Mouse (Mus musculus): ENCODE measurements at regions not wholly inside any gene's neighbourhood (a gene's known extent, or its start where the extent isn't known, plus 50 kb on each side); places are given as distances from the start of the nearest gene placed in this dataset.

DNA sequence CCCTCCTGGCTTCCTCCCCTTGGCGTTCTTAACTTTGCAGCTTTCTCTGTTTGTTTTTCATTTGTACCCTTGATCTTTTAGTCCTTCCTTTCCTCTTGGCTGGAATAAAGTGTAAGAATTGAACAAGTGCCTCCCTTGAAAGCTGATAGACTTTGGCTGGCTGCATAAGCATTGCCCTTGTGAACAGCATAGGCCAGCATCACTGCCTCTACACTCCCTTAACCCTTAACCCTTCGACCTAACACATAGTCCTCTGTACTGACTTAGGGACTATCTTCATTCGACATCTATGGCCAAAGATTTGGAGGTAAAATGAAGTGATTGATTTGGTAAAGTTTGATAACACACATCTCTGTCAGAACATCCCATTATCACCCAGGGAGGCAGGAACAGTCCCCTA lies 163.5 kb upstream of the Tbx18 start:
- no peaks in the 10 kb centered on the region for H3K36me3 ChIP-seq (ENCODE audit: insufficient read depth)
- DNase-seq, result no peak
- no peaks in the 10 kb centered on the region for H3K4me1 ChIP-seq (ENCODE audit: insufficient read depth)
- no peak overlapping the region for H3K27ac ChIP-seq (ENCODE audit: low read depth, low read length)
- ATAC-seq, result no peak
- H3K4me2 ChIP-seq (ENCODE audit: low read depth), result no peak overlapping the region
- H3K9me3 ChIP-seq (ENCODE audit: low read length), result no peaks in the 10 kb centered on the region
- H3K9ac ChIP-seq, result no peak overlapping the region
- H3K4me3 ChIP-seq (ENCODE audit: low read depth, low read length), result no peak overlapping the region
- no peaks in the 10 kb centered on the region for H3K27me3 ChIP-seq (ENCODE audit: insufficient read depth, low read length)
- no peak for TF ChIP-seq CTCF (IDR thresholded peaks at IDR 0.05; ENCODE audit: low read depth)
- whole genome bisulfite sequencing, result 40% methylated on average over 3 of the region's 3 CpGs

DNA sequence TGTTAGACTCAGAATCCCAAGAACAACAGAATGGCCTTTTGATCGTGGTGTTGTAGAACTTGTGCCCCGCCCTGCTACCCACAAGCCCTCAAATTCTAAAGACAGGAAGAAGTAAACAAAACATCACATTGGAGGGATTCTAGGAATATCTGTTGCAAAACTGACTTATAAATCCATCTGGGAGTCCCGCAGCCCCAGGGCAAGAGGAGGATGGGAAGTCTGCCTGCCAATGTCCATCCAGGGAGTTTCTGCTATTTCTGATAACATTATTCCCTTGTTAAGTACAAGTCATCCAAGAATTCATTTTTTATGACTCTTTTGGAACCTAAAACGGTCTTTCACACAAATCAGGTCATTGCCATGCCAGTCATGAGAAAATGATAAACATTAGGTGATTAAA lies 164.5 kb upstream of the Tbx18 start:
- DNase-seq (no peak), ATAC-seq (no peak)
- no peak for TF ChIP-seq CTCF (IDR thresholded peaks at IDR 0.05; ENCODE audit: low read depth)
- Histone ChIP-seq H3K36me3 (ENCODE audit: insufficient read depth) (no peaks in the 10 kb centered on the region), H3K27ac (ENCODE audit: low read depth, low read length) (no peak overlapping the region), H3K9me3 (ENCODE audit: low read length) (no peaks in the 10 kb centered on the region), H3K4me2 (ENCODE audit: low read depth) (no peak overlapping the region), H3K4me1 (ENCODE audit: insufficient read depth) (no peaks in the 10 kb centered on the region), H3K27me3 (ENCODE audit: insufficient read depth, low read length) (no peaks in the 10 kb centered on the region), H3K4me3 (ENCODE audit: low read depth, low read length) (no peak overlapping the region), H3K9ac (no peak overlapping the region)
- WGBS, result 80% methylated on average over 4 of the region's 4 CpGs

DNA sequence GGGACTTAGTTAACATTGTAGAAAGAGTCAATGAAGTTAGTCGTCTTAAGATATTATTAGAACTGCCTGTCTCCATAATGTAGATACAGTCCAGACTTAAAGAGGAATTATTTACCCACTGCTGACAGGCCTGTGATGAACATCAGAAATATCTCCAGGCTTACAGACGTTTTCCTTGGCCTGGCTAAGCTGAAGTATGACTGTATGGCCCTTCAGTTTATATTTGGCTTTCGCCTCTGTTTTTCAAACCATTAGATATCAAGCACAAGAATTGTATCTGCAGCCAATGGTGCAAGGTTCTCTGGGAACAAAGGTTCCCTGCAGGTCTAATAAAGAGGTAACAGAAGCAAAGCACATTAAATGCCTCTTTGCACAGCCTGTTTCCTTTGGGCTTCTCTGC lies 166.3 kb upstream of the Tbx18 start:
- H3K9ac ChIP-seq, result no peak overlapping the region
- DNase-seq (no peak), ATAC-seq (no peak)
- no peak overlapping the region for H3K4me2 ChIP-seq (ENCODE audit: low read depth)
- WGBS, result 71% methylated on average over 3 of the region's 3 CpGs
- H3K36me3 ChIP-seq (ENCODE audit: insufficient read depth), result no peaks in the 10 kb centered on the region
- TF ChIP-seq CTCF (IDR thresholded peaks at IDR 0.05; ENCODE audit: low read depth), result no peak
- H3K4me3 ChIP-seq (ENCODE audit: low read depth, low read length), result no peak overlapping the region
- no peak overlapping the region for H3K27ac ChIP-seq (ENCODE audit: low read depth, low read length)
- no peaks in the 10 kb centered on the region for H3K4me1 ChIP-seq (ENCODE audit: insufficient read depth)
- no peaks in the 10 kb centered on the region for H3K27me3 ChIP-seq (ENCODE audit: insufficient read depth, low read length)
- H3K9me3 ChIP-seq (ENCODE audit: low read length), result no peaks in the 10 kb centered on the region

DNA sequence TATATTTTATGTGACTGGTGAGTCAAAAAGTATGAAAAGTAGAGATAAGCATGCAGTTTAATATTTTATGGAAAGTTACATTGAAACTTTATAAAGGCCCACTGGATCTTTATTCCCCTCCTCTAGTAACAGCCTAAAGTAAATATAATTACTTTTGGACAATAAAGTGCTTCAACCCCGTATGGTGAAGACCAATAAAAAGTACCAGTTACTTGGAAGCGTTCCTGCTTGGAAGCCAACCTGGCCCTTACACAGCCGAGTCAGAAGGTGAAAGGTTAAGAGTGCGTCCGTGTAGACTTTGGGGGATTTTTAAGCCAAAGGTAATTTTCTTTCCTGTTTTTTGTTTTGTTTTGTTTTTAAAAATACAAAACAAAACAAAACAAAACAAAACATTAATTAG lies 168.3 kb upstream of the Tbx18 start:
- Histone ChIP-seq H3K4me1 (ENCODE audit: insufficient read depth) (no peaks in the 10 kb centered on the region), H3K36me3 (ENCODE audit: insufficient read depth) (no peaks in the 10 kb centered on the region), H3K4me2 (ENCODE audit: low read depth) (no peak overlapping the region), H3K4me3 (ENCODE audit: low read depth, low read length) (no peak overlapping the region), H3K9ac (no peak overlapping the region), H3K27me3 (ENCODE audit: insufficient read depth, low read length) (no peaks in the 10 kb centered on the region), H3K27ac (ENCODE audit: low read depth, low read length) (no peak overlapping the region), H3K9me3 (ENCODE audit: low read length) (no peaks in the 10 kb centered on the region)
- 63% methylated on average over 5 of the region's 5 CpGs for WGBS
- ATAC-seq (no peak), DNase-seq (no peak)
- no peak for TF ChIP-seq CTCF (IDR thresholded peaks at IDR 0.05; ENCODE audit: low read depth)

DNA sequence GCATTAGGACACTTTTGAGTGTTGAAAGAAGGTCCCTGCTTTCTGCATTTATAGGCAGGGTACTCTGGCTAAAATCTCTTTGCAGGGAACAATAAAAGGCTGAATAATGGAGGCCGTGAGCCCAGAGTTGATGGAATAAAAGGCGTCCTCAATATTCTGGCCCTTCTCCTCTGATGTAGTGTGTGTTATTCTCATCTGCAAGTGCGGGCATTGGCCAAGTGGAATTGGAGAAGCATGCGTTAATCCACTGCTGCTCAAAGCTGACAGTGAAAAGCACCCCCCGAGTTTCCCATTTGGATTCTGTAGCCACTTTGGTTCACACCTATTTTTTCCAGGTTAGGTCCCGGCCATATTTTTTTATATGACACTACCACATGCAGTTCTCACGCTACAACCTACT lies 168.7 kb upstream of the Tbx18 start:
- WGBS, result 45% methylated on average over 7 of the region's 7 CpGs
- Histone ChIP-seq H3K9ac (no peak overlapping the region), H3K27ac (ENCODE audit: low read depth, low read length) (no peak overlapping the region), H3K4me1 (ENCODE audit: insufficient read depth) (no peaks in the 10 kb centered on the region), H3K9me3 (ENCODE audit: low read length) (no peaks in the 10 kb centered on the region), H3K36me3 (ENCODE audit: insufficient read depth) (no peaks in the 10 kb centered on the region), H3K27me3 (ENCODE audit: insufficient read depth, low read length) (no peaks in the 10 kb centered on the region), H3K4me2 (ENCODE audit: low read depth) (no peak overlapping the region), H3K4me3 (ENCODE audit: low read depth, low read length) (no peak overlapping the region)
- DNase-seq, result no peak
- no peak for TF ChIP-seq CTCF (IDR thresholded peaks at IDR 0.05; ENCODE audit: low read depth)
- ATAC-seq, result no peak

DNA sequence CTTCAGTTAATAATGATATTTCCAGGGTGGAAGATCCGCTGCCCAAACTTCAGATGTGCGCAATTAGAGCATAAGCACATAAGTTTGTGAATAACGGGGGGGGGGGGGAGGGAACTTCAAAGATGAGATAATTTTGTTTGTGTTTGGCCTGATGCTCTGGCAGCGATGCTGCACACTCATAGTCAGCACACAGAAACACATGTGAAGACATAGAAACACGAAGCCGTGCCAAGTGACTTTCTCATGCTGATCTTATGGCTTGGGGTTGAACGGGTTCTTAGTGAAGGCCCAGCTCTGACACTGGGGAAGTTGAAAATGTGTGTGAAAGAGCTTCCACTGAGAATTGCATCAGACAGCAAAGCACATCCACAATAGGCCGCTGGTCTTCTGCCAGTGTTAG lies 190.2 kb upstream of the Tbx18 start:
- Histone ChIP-seq H3K4me3 (ENCODE audit: low read depth, low read length) (no peak overlapping the region), H3K27me3 (ENCODE audit: insufficient read depth, low read length) (no peaks in the 10 kb centered on the region), H3K4me1 (ENCODE audit: insufficient read depth) (no peaks in the 10 kb centered on the region), H3K9me3 (ENCODE audit: low read length) (no peaks in the 10 kb centered on the region), H3K27ac (ENCODE audit: low read depth, low read length) (no peak overlapping the region), H3K9ac (no peak overlapping the region), H3K4me2 (ENCODE audit: low read depth) (no peak overlapping the region), H3K36me3 (ENCODE audit: insufficient read depth) (no peaks in the 10 kb centered on the region)
- DNase-seq (no peak), ATAC-seq (no peak)
- no peak for TF ChIP-seq CTCF (IDR thresholded peaks at IDR 0.05; ENCODE audit: low read depth)
- 85% methylated on average over 8 of the region's 8 CpGs for WGBS

DNA sequence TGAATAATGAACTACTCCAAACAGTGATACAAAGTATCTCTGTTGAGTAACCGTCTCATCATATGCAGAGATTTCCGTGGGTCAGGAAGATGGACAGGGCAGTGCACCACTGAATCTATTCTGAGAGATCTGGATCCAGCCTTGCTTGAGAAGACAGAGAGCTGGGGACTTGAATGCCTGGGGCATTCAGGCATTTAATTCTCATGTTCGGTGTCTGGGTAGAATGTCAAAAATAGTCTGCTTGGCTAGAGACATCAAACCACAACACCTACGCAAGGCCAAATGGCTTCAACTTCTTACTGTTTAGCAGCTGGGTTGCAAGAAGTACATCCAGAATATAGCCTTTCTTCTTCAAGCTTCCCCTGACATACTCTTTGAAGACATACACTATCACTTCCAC lies 194.1 kb upstream of the Tbx18 start:
- Histone ChIP-seq H3K4me1 (ENCODE audit: insufficient read depth) (no peaks in the 10 kb centered on the region), H3K9ac (no peak overlapping the region), H3K36me3 (ENCODE audit: insufficient read depth) (no peaks in the 10 kb centered on the region), H3K4me3 (ENCODE audit: low read depth, low read length) (no peak overlapping the region), H3K27me3 (ENCODE audit: insufficient read depth, low read length) (no peaks in the 10 kb centered on the region), H3K27ac (ENCODE audit: low read depth, low read length) (no peak overlapping the region), H3K9me3 (ENCODE audit: low read length) (no peaks in the 10 kb centered on the region), H3K4me2 (ENCODE audit: low read depth) (no peak overlapping the region)
- ATAC-seq (no peak), DNase-seq (no peak)
- TF ChIP-seq CTCF (IDR thresholded peaks at IDR 0.05; ENCODE audit: low read depth), result no peak
- WGBS, result 89% methylated on average over 4 of the region's 4 CpGs

DNA sequence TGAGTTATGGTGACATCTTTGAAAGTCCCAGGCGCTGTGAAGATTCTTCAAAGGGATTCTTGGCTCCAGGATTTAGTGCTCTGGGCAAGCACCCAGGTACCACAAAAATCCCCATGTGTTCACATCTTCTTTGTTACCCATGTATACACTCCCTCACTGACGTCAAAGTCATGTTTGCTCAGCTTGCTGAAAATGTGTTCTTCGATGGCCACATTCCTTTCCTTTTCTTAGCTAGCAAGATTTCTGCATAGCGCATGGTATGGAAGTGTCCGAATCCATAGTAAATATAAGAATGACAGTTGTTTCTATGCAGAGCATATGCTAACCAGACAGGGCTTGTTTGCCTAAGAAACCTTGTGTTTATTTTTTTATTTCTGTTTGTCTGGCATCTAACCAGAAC lies 202.2 kb upstream of the Tbx18 start:
- ATAC-seq, result no peak
- Histone ChIP-seq H3K4me1 (ENCODE audit: insufficient read depth) (no peaks in the 10 kb centered on the region), H3K4me3 (ENCODE audit: low read depth, low read length) (no peak overlapping the region), H3K36me3 (ENCODE audit: insufficient read depth) (no peaks in the 10 kb centered on the region), H3K9ac (no peak overlapping the region), H3K27ac (ENCODE audit: low read depth, low read length) (no peak overlapping the region), H3K4me2 (ENCODE audit: low read depth) (no peak overlapping the region), H3K27me3 (ENCODE audit: insufficient read depth, low read length) (no peaks in the 10 kb centered on the region), H3K9me3 (ENCODE audit: low read length) (no peaks in the 10 kb centered on the region)
- WGBS, result 86% methylated on average over 5 of the region's 5 CpGs
- TF ChIP-seq CTCF (IDR thresholded peaks at IDR 0.05; ENCODE audit: low read depth), result no peak
- no peak for DNase-seq
